Mouse (Mus musculus) limb, embryonic 11.5 days (tissue): ENCODE measurements around the gene Scamp3. TPM values are rescaled to one million over a fixed set of nuclear protein-coding genes. Genes with fewer than 3 reads are reported as not detected.

Experiments
- ATAC-seq: fragments of 200-750 bp; cut with Nextera tagmentation; 2 replicates; pipeline ENCODE4 v1.8.0; 2017; ENCODE audit warnings: low read depth; ENCODE audit not compliant: insufficient number of reproducible peaks, low FRiP score, low TSS enrichment
- DNase-seq: peaks from one replicate; pipeline ENCODE4 v3.0.0-alpha.2; 2015; ENCODE audit warnings: low spot score
- H3K27ac ChIP-seq: fragments of 300-500 bp; sonication (generic); replicated peaks from 2 replicates; pipeline ENCODE4 v1.5.1; 2014; ENCODE audit warnings: low read depth, mild to moderate bottlenecking, low read length
- H3K27me3 ChIP-seq: fragments of 300-500 bp; sonication (generic); 2 replicates; pipeline ENCODE4 v1.6.1; 2014; ENCODE audit warnings: mild to moderate bottlenecking, low read length, mixed read lengths; ENCODE audit not compliant: control insufficient read depth, insufficient read depth
- H3K36me3 ChIP-seq: fragments of 300-500 bp; sonication (generic); 2 replicates; pipeline ENCODE4 v1.6.1; 2014; ENCODE audit warnings: mild to moderate bottlenecking, low read length, moderate library complexity, mixed read lengths; ENCODE audit not compliant: control insufficient read depth, insufficient read depth
- H3K4me1 ChIP-seq: fragments of 300-500 bp; sonication (generic); 2 replicates; pipeline ENCODE4 v1.6.1; 2014; ENCODE audit warnings: low read length, mixed read lengths; ENCODE audit not compliant: control insufficient read depth, insufficient read depth
- H3K4me2 ChIP-seq: fragments of 300-500 bp; sonication (generic); 2 replicates; pipeline ENCODE4 v1.6.1; 2014; ENCODE audit warnings: low read depth, mild to moderate bottlenecking, moderate library complexity; ENCODE audit not compliant: severe bottlenecking
- H3K4me3 ChIP-seq: fragments of 300-500 bp; sonication (generic); 2 replicates; pipeline ENCODE4 v1.5.1; 2014; ENCODE audit warnings: low read depth, low read length
- H3K9ac ChIP-seq: fragments of 300-500 bp; sonication (generic); 2 replicates; pipeline ENCODE4 v1.6.1; 2014; ENCODE audit warnings: mild to moderate bottlenecking, low read length
- H3K9me3 ChIP-seq: fragments of 300-500 bp; sonication (generic); 2 replicates; pipeline ENCODE4 v1.6.1; 2016; ENCODE audit warnings: low read length; ENCODE audit not compliant: control insufficient read depth
- WGBS: fragments of 180-500 bp; shearing (Covaris S2); extraction: QIAGEN DNeasy Blood & Tissue Kit; methylation state at CpG from one replicate; pipeline ENCODE4 v1.1.7; 2014; 5-methylcytosine and 5-hydroxymethylcytosine counted together
- polyA plus RNA-seq: library from polyadenylated mRNA; unstranded; fragments of >200 nt; fragmentation: Nextera tagmentation; extraction: Ambion mirVana; gene quantifications from 2 replicates; pipeline ENCODE4 v1.2.1, GENCODE M21; 2014

The Scamp3 gene
- polyA plus RNA-seq: 107 and 110 TPM in 2 replicates

GRCm38 (mm10) chr3:89177242-89178106 is at the start of gene Scamp3:
Gene Scamp3 (plus strand): TSS chr3:89177473.
- Histone ChIP-seq H3K4me2 (peak within 1 kb of the TSS; percentile 82), H3K36me3 (peaks cover 37% of the 10 kb centered on the region), H3K27ac (peak within 1 kb of the TSS; percentile 53), H3K27me3 (no peaks in the 10 kb centered on the region), H3K4me3 (peak within 1 kb of the TSS; percentile 59), H3K9me3 (no peaks in the 10 kb centered on the region), H3K4me1 (0 out of 2 replicates have a peak, but pooled peaks cover 6% of the 10 kb centered on the region), H3K9ac (peak within 1 kb of the TSS; percentile 86)
- WGBS: under 1% methylated on average over 43 of the region's 43 CpGs
- ATAC-seq (peak; percentile 93), DNase-seq (peak; percentile 93)

GRCm38 (mm10) chr3:89129908-89130307 is 47.4 kb upstream of the Scamp3 start:
- Histone ChIP-seq H3K9ac (no peak overlapping the region), H3K4me1 (no peaks in the 10 kb centered on the region), H3K36me3 (no peaks in the 10 kb centered on the region), H3K4me3 (no peak overlapping the region), H3K4me2 (no peak overlapping the region), H3K9me3 (no peaks in the 10 kb centered on the region), H3K27ac (no peak overlapping the region), H3K27me3 (no peaks in the 10 kb centered on the region)
- DNase-seq (no peak), ATAC-seq (no peak)
- WGBS: 86% methylated on average over 3 of the region's 3 CpGs

- no peak for DNase-seq
- WGBS: 47% methylated on average over 4 of the region's 4 CpGs
Measured at GRCm38 (mm10) chr3:89131816-89132215, 45.5 kb upstream of the Scamp3 start.

GRCm38 (mm10) chr3:89132285-89133062 is 44.8 kb upstream of the Scamp3 start:
- Histone ChIP-seq H3K36me3 (no peaks in the 10 kb centered on the region), H3K27me3 (no peaks in the 10 kb centered on the region), H3K4me2 (peak overlapping the region; percentile 45), H3K9me3 (no peaks in the 10 kb centered on the region), H3K4me1 (no peaks in the 10 kb centered on the region), H3K9ac (peak overlapping the region; percentile 53), H3K27ac (no peak overlapping the region), H3K4me3 (peak overlapping the region; percentile 24)
- DNase-seq: no peak
- ATAC-seq: no peak
- 17% methylated on average over 30 of the region's 30 CpGs for WGBS

More at GRCm38 (mm10) chr3:89131816-89132215, 45.5 kb upstream of the Scamp3 start:
- no peak overlapping the region for H3K9ac ChIP-seq
- H3K9me3 ChIP-seq: no peaks in the 10 kb centered on the region
- no peaks in the 10 kb centered on the region for H3K27me3 ChIP-seq
- peak overlapping the region; percentile 45; the same call in 1 of the 2 replicates for H3K4me2 ChIP-seq
- H3K4me3 ChIP-seq: no peak overlapping the region
- no peak overlapping the region for H3K27ac ChIP-seq
- no peaks in the 10 kb centered on the region for H3K36me3 ChIP-seq
- no peaks in the 10 kb centered on the region for H3K4me1 ChIP-seq
- ATAC-seq: no peak

- Histone ChIP-seq H3K4me1 (no peaks in the 10 kb centered on the region), H3K27ac (no peak overlapping the region), H3K27me3 (no peaks in the 10 kb centered on the region), H3K4me3 (no peak overlapping the region), H3K9ac (no peak overlapping the region), H3K9me3 (no peaks in the 10 kb centered on the region), H3K36me3 (no peaks in the 10 kb centered on the region), H3K4me2 (no peak overlapping the region)
- no peak for DNase-seq
- WGBS: 80% methylated on average over 7 of the region's 7 CpGs
- ATAC-seq: no peak
Measured at GRCm38 (mm10) chr3:89133063-89133450, 44.2 kb upstream of the Scamp3 start.

GRCm38 (mm10) chr3:89133752-89134151 is 43.5 kb upstream of the Scamp3 start:
- Histone ChIP-seq H3K27me3 (no peaks in the 10 kb centered on the region), H3K4me1 (no peaks in the 10 kb centered on the region), H3K27ac (no peak overlapping the region), H3K4me2 (no peak overlapping the region), H3K36me3 (no peaks in the 10 kb centered on the region; the same call in 1 of the 2 replicates), H3K9ac (no peak overlapping the region), H3K9me3 (no peaks in the 10 kb centered on the region), H3K4me3 (no peak overlapping the region)
- no peak for ATAC-seq
- no peak for DNase-seq
- 84% methylated on average over 1 of the region's 1 CpGs for WGBS

GRCm38 (mm10) chr3:89135958-89136357 is 41.3 kb upstream of the Scamp3 start, which contains the start of gene Pklr:
Gene Pklr (plus strand): TSS chr3:89136142.
- WGBS: 58% methylated on average over 3 of the region's 3 CpGs
- Histone ChIP-seq H3K27ac (no peak within 1 kb of the TSS), H3K9me3 (no peaks in the 10 kb centered on the region), H3K4me1 (no peaks in the 10 kb centered on the region), H3K27me3 (no peaks in the 10 kb centered on the region), H3K4me3 (no peak within 1 kb of the TSS), H3K9ac (no peak within 1 kb of the TSS), H3K36me3 (no peaks in the 10 kb centered on the region; the same call in 1 of the 2 replicates), H3K4me2 (no peak within 1 kb of the TSS)
- no peak for ATAC-seq
- DNase-seq: no peak

GRCm38 (mm10) chr3:89136365-89136764 is 40.9 kb upstream of the Scamp3 start:
- no peaks in the 10 kb centered on the region for H3K4me1 ChIP-seq
- H3K36me3 ChIP-seq: no peaks in the 10 kb centered on the region; the same call in 1 of the 2 replicates
- DNase-seq (peak; percentile 45), ATAC-seq (0 out of 2 replicates have a peak, but pooled peaks have one; percentile 73)
- WGBS: 43% methylated on average over 9 of the region's 9 CpGs
- H3K9ac ChIP-seq: no peak overlapping the region
- H3K4me3 ChIP-seq: no peak overlapping the region
- no peaks in the 10 kb centered on the region for H3K27me3 ChIP-seq
- no peak overlapping the region for H3K4me2 ChIP-seq
- H3K9me3 ChIP-seq: no peaks in the 10 kb centered on the region
- no peak overlapping the region for H3K27ac ChIP-seq
